Mouse (Mus musculus): ENCODE results near the gene Il1rap. TPM values are rescaled to one million over a fixed set of nuclear protein-coding genes. Genes with fewer than 3 reads are reported as not detected.

The Il1rap gene
- total RNA-seq, 2 experiments from 2014 or later, result 58.6 to 64.9 TPM

DNA sequence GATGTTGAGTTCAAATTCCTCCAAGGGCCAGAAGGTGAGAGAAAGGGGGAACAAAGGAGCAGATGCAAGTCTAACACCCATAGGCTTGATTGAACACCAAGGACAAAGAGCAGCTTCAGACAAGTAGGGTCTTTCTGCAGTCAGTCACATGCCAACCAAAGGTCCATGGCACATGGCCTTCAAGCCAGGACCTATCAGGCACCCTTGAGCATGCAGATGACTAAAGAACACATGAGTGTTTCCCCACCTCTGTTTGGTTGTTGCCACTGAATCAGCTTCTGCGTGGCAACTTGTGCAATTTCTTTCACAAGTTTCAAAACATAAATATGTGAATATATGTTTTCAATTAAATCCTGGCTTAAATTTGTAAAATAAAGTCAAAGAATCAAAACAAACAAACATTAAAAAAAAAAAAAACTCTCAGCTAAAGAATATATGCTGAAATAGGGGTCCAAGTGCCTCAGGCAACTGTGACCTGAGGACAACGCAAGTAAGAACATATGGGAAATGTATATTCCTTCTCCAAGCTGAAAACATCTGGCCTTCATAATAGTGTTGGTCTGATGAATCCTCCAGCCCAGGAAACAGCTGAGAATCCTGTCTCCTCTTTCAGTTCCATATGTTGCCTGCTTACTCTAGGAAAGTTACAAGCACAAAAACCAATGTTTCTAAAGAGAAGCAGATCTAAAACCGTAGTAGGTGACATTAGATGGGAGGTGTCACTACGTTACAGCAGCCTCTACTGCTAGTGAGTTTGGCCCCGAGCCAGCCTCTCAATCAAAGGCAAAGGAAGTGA is 142.6 kb downstream of the Il1rap start:
- DNase-seq (ENCODE audit: low spot score in 2 of 2), result no peak

DNA sequence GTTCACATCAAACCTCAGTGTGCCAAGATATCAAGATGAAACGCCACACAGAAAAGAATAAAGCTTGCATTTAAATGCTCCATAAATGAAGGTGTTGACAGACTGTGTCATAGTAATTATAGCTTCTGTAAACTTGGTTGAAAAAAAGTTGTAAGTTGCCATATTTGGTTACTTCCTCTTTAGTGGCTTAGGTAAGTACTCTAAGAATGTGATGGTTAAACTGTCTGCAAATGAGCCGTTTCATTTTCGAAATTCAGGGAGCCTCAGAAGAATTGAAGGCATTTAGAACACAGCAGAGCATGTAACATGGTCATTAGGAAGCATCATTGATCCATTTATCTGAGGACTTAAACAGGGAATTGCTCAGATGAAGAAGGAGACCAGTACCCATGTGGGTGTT is 146.6 kb downstream of the Il1rap start:
- no peak for DNase-seq (ENCODE audit: low spot score in 2 of 2)

DNA sequence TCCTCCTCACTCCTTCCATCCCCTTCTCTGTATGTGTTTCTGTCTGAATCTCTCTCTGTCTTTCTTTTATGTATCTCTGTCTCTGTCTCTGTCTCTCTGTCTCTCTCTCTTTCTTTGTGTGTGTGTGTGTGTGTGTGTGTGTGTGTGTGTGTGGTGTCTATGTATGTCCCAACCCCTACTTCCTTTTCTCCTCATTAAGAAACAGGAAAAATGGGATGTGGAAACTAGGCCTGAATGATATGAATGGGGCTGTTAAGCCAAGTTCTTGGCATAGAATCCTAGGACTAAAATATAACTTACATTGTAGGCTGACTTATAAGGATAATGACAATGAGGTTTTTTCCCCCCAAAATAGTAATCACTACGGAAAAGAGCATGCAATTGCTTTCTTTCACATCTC is 149.4 kb downstream of the Il1rap start:
- no peak for DNase-seq (ENCODE audit: low spot score in 2 of 2)

DNA sequence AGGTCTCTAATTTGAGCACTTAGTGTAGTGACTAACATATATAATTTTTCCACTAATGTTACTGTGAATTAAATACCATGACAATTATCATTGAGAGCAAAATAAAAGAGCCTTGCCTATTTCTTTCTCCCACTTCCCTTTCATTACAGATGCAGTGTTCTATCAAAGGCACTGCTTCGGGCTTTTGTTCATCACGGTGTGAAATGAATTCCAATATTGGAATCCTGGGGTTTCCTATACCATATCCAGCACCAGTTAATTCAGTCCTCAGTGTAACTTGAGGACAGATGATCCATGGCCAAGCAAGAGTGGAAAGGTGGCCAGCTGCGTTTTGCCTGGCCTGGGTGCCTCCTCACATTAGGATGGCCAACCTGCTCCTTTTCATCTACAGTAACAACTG is 151.1 kb downstream of the Il1rap start:
- no peak for DNase-seq (ENCODE audit: low spot score in 2 of 2)

DNA sequence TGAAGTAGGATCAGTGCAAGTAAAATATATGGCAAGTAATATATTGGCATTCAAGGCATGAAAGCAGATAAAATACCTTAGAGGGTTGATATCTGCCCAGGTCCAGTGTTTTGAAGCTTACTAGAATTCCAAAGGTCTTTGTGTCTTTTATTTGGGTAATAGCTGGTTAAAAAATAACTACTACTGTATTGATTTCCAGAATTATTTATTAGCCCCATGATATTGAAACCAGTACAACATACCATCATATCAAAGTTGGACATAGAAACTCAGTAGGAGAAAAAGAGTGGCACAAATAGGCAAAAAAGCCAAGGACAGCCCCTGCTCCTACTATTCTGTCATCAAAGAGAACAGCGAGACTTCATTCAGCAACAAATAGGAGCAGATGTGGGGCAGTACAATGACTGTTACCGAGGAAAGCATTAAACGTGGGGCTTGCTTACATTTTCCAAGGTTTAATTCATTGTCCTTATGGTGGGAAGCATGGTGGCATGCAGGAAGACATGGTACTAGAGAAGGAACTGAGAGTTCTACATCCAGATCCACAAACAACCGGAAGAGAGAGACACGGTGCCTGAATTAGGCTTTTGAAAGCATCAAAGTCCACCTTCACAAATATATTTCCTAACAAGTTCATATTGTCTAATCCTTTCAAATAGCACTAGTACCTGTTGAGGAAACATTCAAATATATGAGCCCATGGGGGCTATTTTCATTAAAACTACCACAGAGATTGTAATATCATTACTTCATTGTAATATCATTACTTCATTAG is 174.1 kb downstream of the Il1rap start:
- DNase-seq (ENCODE audit: low spot score in 2 of 2), result no peak

DNA sequence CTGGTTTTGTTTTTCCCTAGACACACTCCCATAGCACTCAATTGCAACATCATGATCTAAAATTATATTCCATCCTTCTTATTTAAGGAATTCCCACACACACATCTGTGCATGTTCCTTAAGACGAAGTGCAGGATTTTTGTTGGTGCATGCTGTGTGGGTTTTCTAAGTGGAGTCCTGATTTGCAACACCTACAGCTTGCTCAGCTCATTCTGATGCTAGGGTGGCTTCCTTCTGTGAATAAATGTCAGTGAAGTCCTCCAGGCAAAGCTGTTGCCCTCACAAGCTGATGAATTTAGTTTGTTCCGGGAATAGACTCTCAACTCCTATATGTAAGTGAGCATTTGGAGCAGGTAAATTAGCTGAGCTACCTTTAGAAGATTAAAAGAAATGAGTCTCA is 194.5 kb downstream of the Il1rap start:
- peak; percentile 8 to 53 for DNase-seq (ENCODE audit: low spot score in 2 of 2)

DNA sequence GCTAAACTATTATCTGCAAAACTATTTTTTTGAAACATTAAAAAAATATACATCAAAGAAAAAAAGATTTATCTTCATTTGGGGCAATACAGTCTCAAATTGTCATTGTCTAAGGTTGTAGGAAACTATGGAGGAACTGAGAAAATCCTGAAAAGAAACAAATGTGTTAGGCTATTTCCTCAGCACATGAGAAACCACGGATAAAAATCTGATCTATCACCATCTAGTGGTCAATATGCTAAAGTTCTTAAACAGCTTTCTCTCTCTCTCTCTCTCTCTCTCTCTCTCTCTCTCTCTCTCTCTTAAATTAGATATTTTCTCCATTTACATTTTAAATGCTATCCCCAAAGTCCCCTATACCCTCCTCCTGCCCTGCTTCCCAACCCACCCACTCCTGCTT is 195.6 kb downstream of the Il1rap start:
- no peak for DNase-seq (ENCODE audit: low spot score in 2 of 2)

Other genes starting within 250 kb of the Il1rap start
- gene Cldn1, start 209.9 kb upstream of the Il1rap start, total RNA-seq (2021), result 1 to 10 TPM in 1 of 2 experiments, under 1 TPM in 1; 0.68 to 1.5 TPM
- gene Cldn16, start 118.6 kb upstream of the Il1rap start, total RNA-seq (2021), result not detected
- not detected for gene Tmem207, start 54.9 kb upstream of the Il1rap start, total RNA-seq (2021)

All from layer of hippocampus, adult 18-20 months (tissue).